Mouse (Mus musculus): ENCODE results near the gene Btn1a1. TPM values are rescaled to one million over a fixed set of nuclear protein-coding genes. Genes with fewer than 3 reads are reported as not detected.

Btn1a1 gene
- polyA plus RNA-seq, 1 experiment from 2014 or later, result not detected

GRCm38 (mm10) chr13:23502916-23503315 lies 37.2 kb upstream of the Btn1a1 start:
- Histone ChIP-seq H3K4me1 (ENCODE audit: control insufficient read depth, insufficient read depth, low read length) (peaks cover 18% of the 10 kb centered on the region; the same call in 1 of the 2 replicates), H3K27me3 (ENCODE audit: control insufficient read depth, insufficient read depth, low read length) (no peaks in the 10 kb centered on the region), H3K9ac (replicated peaks; ENCODE audit: low read depth, low read length) (no peak overlapping the region), H3K9me3 (ENCODE audit: control insufficient read depth, low read depth, low read length) (no peaks in the 10 kb centered on the region), H3K27ac (ENCODE audit: low read length) (no peak overlapping the region), H3K36me3 (ENCODE audit: control insufficient read depth, insufficient read depth, low read length) (no peaks in the 10 kb centered on the region), H3K4me2 (replicated peaks; ENCODE audit: low read depth, low read length) (no peak overlapping the region), H3K4me3 (ENCODE audit: low read depth, low read length) (no peak overlapping the region)
- WGBS, result 55% methylated on average over 4 of the region's 4 CpGs
- no peak for ATAC-seq (ENCODE audit: insufficient number of reproducible peaks, insufficient read depth, low FRiP score, low read depth)

GRCm38 (mm10) chr13:23502031-23502567 lies 36.4 kb upstream of the Btn1a1 start:
- H3K36me3 ChIP-seq (ENCODE audit: control insufficient read depth, insufficient read depth, low read length), result no peaks in the 10 kb centered on the region
- no peaks in the 10 kb centered on the region for H3K9me3 ChIP-seq (ENCODE audit: control insufficient read depth, low read depth, low read length)
- peaks cover 22% of the 10 kb centered on the region; the same call in 1 of the 2 replicates for H3K4me1 ChIP-seq (ENCODE audit: control insufficient read depth, insufficient read depth, low read length)
- H3K27ac ChIP-seq (ENCODE audit: low read length), result no peak overlapping the region
- H3K4me2 ChIP-seq (replicated peaks; ENCODE audit: low read depth, low read length), result peak overlapping the region; percentile 27
- H3K9ac ChIP-seq (replicated peaks; ENCODE audit: low read depth, low read length), result no peak overlapping the region
- no peak overlapping the region for H3K4me3 ChIP-seq (ENCODE audit: low read depth, low read length)
- no peaks in the 10 kb centered on the region for H3K27me3 ChIP-seq (ENCODE audit: control insufficient read depth, insufficient read depth, low read length)
- WGBS, result 35% methylated on average over 9 of the region's 9 CpGs
- ATAC-seq (ENCODE audit: insufficient number of reproducible peaks, insufficient read depth, low FRiP score, low read depth), result no peak

- no peaks in the 10 kb centered on the region for H3K36me3 ChIP-seq (ENCODE audit: control insufficient read depth, insufficient read depth, low read length)
- H3K9me3 ChIP-seq (ENCODE audit: control insufficient read depth, low read depth, low read length), result no peaks in the 10 kb centered on the region
- H3K9ac ChIP-seq (replicated peaks; ENCODE audit: low read depth, low read length), result no peak overlapping the region
- 0 out of 2 replicates have a peak overlapping the region, but pooled peaks have one; percentile 8 for H3K4me3 ChIP-seq (ENCODE audit: low read depth, low read length)
- H3K4me1 ChIP-seq (ENCODE audit: control insufficient read depth, insufficient read depth, low read length), result peaks cover 22% of the 10 kb centered on the region; the same call in 1 of the 2 replicates
- no peak for ATAC-seq (ENCODE audit: insufficient number of reproducible peaks, insufficient read depth, low FRiP score, low read depth)
- H3K27me3 ChIP-seq (ENCODE audit: control insufficient read depth, insufficient read depth, low read length), result no peaks in the 10 kb centered on the region
- no peak overlapping the region for H3K27ac ChIP-seq (ENCODE audit: low read length)
- peak overlapping the region; percentile 27 for H3K4me2 ChIP-seq (replicated peaks; ENCODE audit: low read depth, low read length)
- WGBS, result 23% methylated on average over 5 of the region's 5 CpGs
Observed at GRCm38 (mm10) chr13:23501511-23501910, 35.8 kb upstream of the Btn1a1 start.

GRCm38 (mm10) chr13:23500424-23501200 lies 34.9 kb upstream of the Btn1a1 start:
- 0 out of 2 replicates have a peak, but pooled peaks have one; percentile 65 for ATAC-seq (ENCODE audit: insufficient number of reproducible peaks, insufficient read depth, low FRiP score, low read depth)
- Histone ChIP-seq H3K27ac (ENCODE audit: low read length) (no peak overlapping the region), H3K27me3 (ENCODE audit: control insufficient read depth, insufficient read depth, low read length) (no peaks in the 10 kb centered on the region), H3K36me3 (ENCODE audit: control insufficient read depth, insufficient read depth, low read length) (no peaks in the 10 kb centered on the region), H3K9me3 (ENCODE audit: control insufficient read depth, low read depth, low read length) (no peaks in the 10 kb centered on the region), H3K4me1 (ENCODE audit: control insufficient read depth, insufficient read depth, low read length) (peaks cover 22% of the 10 kb centered on the region; the same call in 1 of the 2 replicates), H3K9ac (replicated peaks; ENCODE audit: low read depth, low read length) (no peak overlapping the region), H3K4me3 (ENCODE audit: low read depth, low read length) (0 out of 2 replicates have a peak overlapping the region, but pooled peaks have one; percentile 8), H3K4me2 (replicated peaks; ENCODE audit: low read depth, low read length) (peak overlapping the region; percentile 27; the same call in 1 of the 2 replicates)
- WGBS, result 5% methylated on average over 17 of the region's 17 CpGs

- Histone ChIP-seq H3K4me3 (ENCODE audit: low read depth, low read length) (no peak overlapping the region), H3K4me2 (replicated peaks; ENCODE audit: low read depth, low read length) (0 out of 2 replicates have a peak overlapping the region, but pooled peaks have one; percentile 3), H3K9ac (replicated peaks; ENCODE audit: low read depth, low read length) (no peak overlapping the region), H3K4me1 (ENCODE audit: control insufficient read depth, insufficient read depth, low read length) (peaks cover 16% of the 10 kb centered on the region; the same call in 1 of the 2 replicates), H3K27ac (ENCODE audit: low read length) (no peak overlapping the region), H3K9me3 (ENCODE audit: control insufficient read depth, low read depth, low read length) (no peaks in the 10 kb centered on the region), H3K27me3 (ENCODE audit: control insufficient read depth, insufficient read depth, low read length) (no peaks in the 10 kb centered on the region), H3K36me3 (ENCODE audit: control insufficient read depth, insufficient read depth, low read length) (no peaks in the 10 kb centered on the region)
- ATAC-seq (ENCODE audit: insufficient number of reproducible peaks, insufficient read depth, low FRiP score, low read depth), result no peak
- 17% methylated on average over 7 of the region's 7 CpGs for WGBS
Observed at GRCm38 (mm10) chr13:23499943-23500342, 34.2 kb upstream of the Btn1a1 start.

- no peaks in the 10 kb centered on the region for H3K36me3 ChIP-seq (ENCODE audit: control insufficient read depth, insufficient read depth, low read length)
- 5% methylated on average over 10 of the region's 10 CpGs for WGBS
- peak overlapping the region; percentile 50 for H3K4me2 ChIP-seq (replicated peaks; ENCODE audit: low read depth, low read length)
- ATAC-seq (ENCODE audit: insufficient number of reproducible peaks, insufficient read depth, low FRiP score, low read depth), result no peak; the same call in 1 of the 2 replicates
- peaks cover 15% of the 10 kb centered on the region; the same call in 1 of the 2 replicates for H3K4me1 ChIP-seq (ENCODE audit: control insufficient read depth, insufficient read depth, low read length)
- no peak overlapping the region for H3K9ac ChIP-seq (replicated peaks; ENCODE audit: low read depth, low read length)
- no peak overlapping the region for H3K27ac ChIP-seq (ENCODE audit: low read length)
- no peaks in the 10 kb centered on the region for H3K9me3 ChIP-seq (ENCODE audit: control insufficient read depth, low read depth, low read length)
- H3K4me3 ChIP-seq (ENCODE audit: low read depth, low read length), result peak overlapping the region; percentile 28
- no peaks in the 10 kb centered on the region for H3K27me3 ChIP-seq (ENCODE audit: control insufficient read depth, insufficient read depth, low read length)
Observed at GRCm38 (mm10) chr13:23498653-23499052, 33.0 kb upstream of the Btn1a1 start.

GRCm38 (mm10) chr13:23497656-23498321 lies 32.1 kb upstream of the Btn1a1 start:
- no peak for ATAC-seq (ENCODE audit: insufficient number of reproducible peaks, insufficient read depth, low FRiP score, low read depth)
- no peak overlapping the region for H3K27ac ChIP-seq (ENCODE audit: low read length)
- H3K9me3 ChIP-seq (ENCODE audit: control insufficient read depth, low read depth, low read length), result no peaks in the 10 kb centered on the region
- peaks cover 15% of the 10 kb centered on the region; the same call in 1 of the 2 replicates for H3K4me1 ChIP-seq (ENCODE audit: control insufficient read depth, insufficient read depth, low read length)
- no peaks in the 10 kb centered on the region for H3K36me3 ChIP-seq (ENCODE audit: control insufficient read depth, insufficient read depth, low read length)
- peak overlapping the region; percentile 28 for H3K4me3 ChIP-seq (ENCODE audit: low read depth, low read length)
- H3K27me3 ChIP-seq (ENCODE audit: control insufficient read depth, insufficient read depth, low read length), result no peaks in the 10 kb centered on the region
- peak overlapping the region; percentile 50 for H3K4me2 ChIP-seq (replicated peaks; ENCODE audit: low read depth, low read length)
- no peak overlapping the region for H3K9ac ChIP-seq (replicated peaks; ENCODE audit: low read depth, low read length)
- WGBS, result 7% methylated on average over 19 of the region's 19 CpGs

- no peak overlapping the region for H3K4me2 ChIP-seq (replicated peaks; ENCODE audit: low read depth, low read length)
- ATAC-seq (ENCODE audit: insufficient number of reproducible peaks, insufficient read depth, low FRiP score, low read depth), result no peak
- no peaks in the 10 kb centered on the region for H3K36me3 ChIP-seq (ENCODE audit: control insufficient read depth, insufficient read depth, low read length)
- peaks cover 15% of the 10 kb centered on the region; the same call in 1 of the 2 replicates for H3K4me1 ChIP-seq (ENCODE audit: control insufficient read depth, insufficient read depth, low read length)
- no peak overlapping the region for H3K4me3 ChIP-seq (ENCODE audit: low read depth, low read length)
- WGBS, result 83% methylated on average over 6 of the region's 6 CpGs
- no peaks in the 10 kb centered on the region for H3K27me3 ChIP-seq (ENCODE audit: control insufficient read depth, insufficient read depth, low read length)
- H3K9ac ChIP-seq (replicated peaks; ENCODE audit: low read depth, low read length), result no peak overlapping the region
- no peak overlapping the region for H3K27ac ChIP-seq (ENCODE audit: low read length)
- no peaks in the 10 kb centered on the region for H3K9me3 ChIP-seq (ENCODE audit: control insufficient read depth, low read depth, low read length)
Observed at GRCm38 (mm10) chr13:23495526-23495925, 29.8 kb upstream of the Btn1a1 start.
